Mouse (Mus musculus): ENCODE measurements at regions not wholly inside any gene's neighbourhood (a gene's known extent, or its start where the extent isn't known, plus 50 kb on each side); places are given as distances from the start of the nearest gene placed in this dataset.

GRCm38 (mm10) chr14:58375056-58375455 lies 304.7 kb downstream of the Fgf9 start:
- Histone ChIP-seq H3K4me2 (ENCODE audit: insufficient read depth, low read depth, poor library complexity, severe bottlenecking) (no peak overlapping the region), H3K4me3 (replicated peaks in 1 of 3; ENCODE audit: low read depth in 2 of 3, low read length in 2 of 3, poor library complexity in 1 of 3) (no peak overlapping the region), H3K9ac (ENCODE audit: insufficient read depth, low read depth) (no peak overlapping the region), H3K79me2 (replicated peaks; ENCODE audit: control insufficient read depth, extremely low read depth, insufficient read depth, poor library complexity, severe bottlenecking) (no peaks in the 10 kb centered on the region), H3K36me3 (replicated peaks in 1 of 2; ENCODE audit: control insufficient read depth in 1 of 2, insufficient read depth in 1 of 2, low read length in 1 of 2) (no peaks in the 10 kb centered on the region), H3K27me3 (replicated peaks) (no peaks in the 10 kb centered on the region), H3K4me1 (ENCODE audit: control insufficient read depth in 1 of 2, insufficient read depth in 2 of 2) (no peaks in the 10 kb centered on the region; a peak in 1 of 4 replicates), H3K27ac (ENCODE audit: insufficient read depth, low read depth) (no peak overlapping the region), H3K9me3 (replicated peaks; ENCODE audit: low read length) (no peaks in the 10 kb centered on the region)
- in situ Hi-C loops (cut with MboI; ENCODE audit: low pct_ligation_motif_present, low pct_unique_long_range_greater_than_20kb, low sequenced_read_pairs) (no loop called here), dilution Hi-C loops (cut with MboI; ENCODE audit: extremely low pct_ligation_motif_present, extremely low pct_unique_long_range_greater_than_20kb, low sequenced_read_pairs) (no loop called here)
- DNase-seq (ENCODE audit: extremely low read depth): no peak
- TF ChIP-seq NELFE (IDR thresholded peaks at IDR 0.05; ENCODE audit: low read depth, low read length) (no peak), USF1 (IDR thresholded peaks at IDR 0.05; ENCODE audit: low read depth, low read length) (no peak), CTCF (conservative IDR thresholded peaks at IDR 0.05 in 1 of 2, IDR thresholded peaks at IDR 0.05 in 1 of 2; ENCODE audit: low read depth in 2 of 2, low read length in 2 of 2) (peak in 1 of 2 experiments; percentile 65; a peak in 2 of 4 replicates), ELF1 (IDR thresholded peaks at IDR 0.05; ENCODE audit: low read depth, low read length) (no peak), RAD21 (IDR thresholded peaks at IDR 0.05; ENCODE audit: low read depth, low read length) (peak; percentile 54), SMC3 (IDR thresholded peaks at IDR 0.05; ENCODE audit: low read depth, low read length) (peak; percentile 71), ZKSCAN1 (IDR thresholded peaks at IDR 0.05; ENCODE audit: borderline replicate concordance, low read depth, low read length) (no peak), CHD2 (IDR thresholded peaks at IDR 0.05; ENCODE audit: low read length) (no peak)

GRCm38 (mm10) chr14:58356824-58357223 lies 286.5 kb downstream of the Fgf9 start:
- dilution Hi-C loops (cut with MboI; ENCODE audit: extremely low pct_ligation_motif_present, extremely low pct_unique_long_range_greater_than_20kb, low sequenced_read_pairs): no loop called here

GRCm38 (mm10) chr14:58352986-58353385 lies 282.6 kb downstream of the Fgf9 start:
- in situ Hi-C loops (cut with MboI; ENCODE audit: low pct_ligation_motif_present, low pct_unique_long_range_greater_than_20kb, low sequenced_read_pairs): no loop called here
- Histone ChIP-seq H3K27me3 (replicated peaks) (no peaks in the 10 kb centered on the region), H3K36me3 (replicated peaks in 1 of 2; ENCODE audit: control insufficient read depth in 1 of 2, insufficient read depth in 1 of 2, low read length in 1 of 2) (no peaks in the 10 kb centered on the region), H3K9me3 (replicated peaks; ENCODE audit: low read length) (no peaks in the 10 kb centered on the region), H3K4me3 (replicated peaks in 1 of 3; ENCODE audit: low read depth in 2 of 3, low read length in 2 of 3, poor library complexity in 1 of 3) (no peak overlapping the region), H3K9ac (ENCODE audit: insufficient read depth, low read depth) (no peak overlapping the region), H3K79me2 (replicated peaks; ENCODE audit: control insufficient read depth, extremely low read depth, insufficient read depth, poor library complexity, severe bottlenecking) (no peaks in the 10 kb centered on the region), H3K27ac (ENCODE audit: insufficient read depth, low read depth) (no peak overlapping the region), H3K4me2 (ENCODE audit: insufficient read depth, low read depth, poor library complexity, severe bottlenecking) (no peak overlapping the region), H3K4me1 (ENCODE audit: control insufficient read depth in 1 of 2, insufficient read depth in 2 of 2) (peaks cover 0 to 8% of the 10 kb centered on the region in 2 experiments; a peak in 1 of 4 replicates)
- DNase-seq (ENCODE audit: extremely low read depth): peak; percentile 4
- TF ChIP-seq BHLHE40 (IDR thresholded peaks at IDR 0.05; ENCODE audit: low read depth, low read length) (no peak), PAX5 (IDR thresholded peaks at IDR 0.05; ENCODE audit: low read length) (no peak), POLR2AphosphoS2 (IDR thresholded peaks at IDR 0.05; ENCODE audit: low read depth, low read length) (no peak), MEF2A (IDR thresholded peaks at IDR 0.05; ENCODE audit: borderline replicate concordance, low read depth, low read length) (no peak), CHD2 (IDR thresholded peaks at IDR 0.05; ENCODE audit: low read length) (no peak), NELFE (IDR thresholded peaks at IDR 0.05; ENCODE audit: low read depth, low read length) (no peak), MYC (IDR thresholded peaks at IDR 0.05; ENCODE audit: low read depth, low read length) (no peak)
- dilution Hi-C loops (cut with MboI; ENCODE audit: extremely low pct_ligation_motif_present, extremely low pct_unique_long_range_greater_than_20kb, low sequenced_read_pairs): no loop called here

More at GRCm38 (mm10) chr14:58356824-58357223, 286.5 kb downstream of the Fgf9 start:
- in situ Hi-C loops (cut with MboI; ENCODE audit: low pct_ligation_motif_present, low pct_unique_long_range_greater_than_20kb, low sequenced_read_pairs): no loop called here
- H3K4me1 ChIP-seq (ENCODE audit: control insufficient read depth in 1 of 2, insufficient read depth in 2 of 2): peaks cover 0 to 8% of the 10 kb centered on the region in 2 experiments; a peak in 1 of 4 replicates
- no peak for DNase-seq (ENCODE audit: extremely low read depth)
- no peak overlapping the region for H3K27ac ChIP-seq (ENCODE audit: insufficient read depth, low read depth)
- TF ChIP-seq E2F4 (IDR thresholded peaks at IDR 0.05; ENCODE audit: insufficient replicate concordance, low read depth, low read length): no peak
- no peak for TF ChIP-seq MYC (IDR thresholded peaks at IDR 0.05; ENCODE audit: low read depth, low read length)
- TF ChIP-seq JUND (conservative IDR thresholded peaks at IDR 0.05; ENCODE audit: low read depth, low read length): no peak
- no peak for TF ChIP-seq MAX (IDR thresholded peaks at IDR 0.05; ENCODE audit: low read length)
- TF ChIP-seq EP300 (IDR thresholded peaks at IDR 0.05; ENCODE audit: low read length): no peak
- TF ChIP-seq ZMIZ1 (IDR thresholded peaks at IDR 0.05; ENCODE audit: low read depth, low read length): no peak
- no peak for TF ChIP-seq PAX5 (IDR thresholded peaks at IDR 0.05; ENCODE audit: low read length)
- no peak for TF ChIP-seq ZNF384 (IDR thresholded peaks at IDR 0.05; ENCODE audit: low read depth, low read length)
- no peak for TF ChIP-seq POLR2A (IDR thresholded peaks at IDR 0.05; ENCODE audit: low read depth, low read length)
- no peak for TF ChIP-seq MXI1 (IDR thresholded peaks at IDR 0.05; ENCODE audit: low read depth, low read length)
- no peak for TF ChIP-seq RAD21 (IDR thresholded peaks at IDR 0.05; ENCODE audit: low read depth, low read length)
- no peak for TF ChIP-seq POLR2AphosphoS2 (IDR thresholded peaks at IDR 0.05; ENCODE audit: low read depth, low read length)
- no peak for TF ChIP-seq CHD2 (IDR thresholded peaks at IDR 0.05; ENCODE audit: low read length)
- no peak for TF ChIP-seq KAT2A (IDR thresholded peaks at IDR 0.05; ENCODE audit: insufficient replicate concordance, low read length)
- TF ChIP-seq BHLHE40 (IDR thresholded peaks at IDR 0.05; ENCODE audit: low read depth, low read length): no peak
- no peak for TF ChIP-seq CHD1 (IDR thresholded peaks at IDR 0.05; ENCODE audit: low read depth, low read length)
- TF ChIP-seq ZC3H11A (IDR thresholded peaks at IDR 0.05; ENCODE audit: low read depth, low read length): no peak
- TF ChIP-seq HCFC1 (IDR thresholded peaks at IDR 0.05; ENCODE audit: low read depth, low read length): no peak
- H3K79me2 ChIP-seq (replicated peaks; ENCODE audit: control insufficient read depth, extremely low read depth, insufficient read depth, poor library complexity, severe bottlenecking): no peaks in the 10 kb centered on the region
- no peak overlapping the region for H3K9ac ChIP-seq (ENCODE audit: insufficient read depth, low read depth)
- H3K4me3 ChIP-seq (replicated peaks in 1 of 3; ENCODE audit: low read depth in 2 of 3, low read length in 2 of 3, poor library complexity in 1 of 3): no peak overlapping the region
- H3K27me3 ChIP-seq (replicated peaks): no peaks in the 10 kb centered on the region
- no peaks in the 10 kb centered on the region for H3K36me3 ChIP-seq (replicated peaks in 1 of 2; ENCODE audit: control insufficient read depth in 1 of 2, insufficient read depth in 1 of 2, low read length in 1 of 2)
- no peak overlapping the region for H3K4me2 ChIP-seq (ENCODE audit: insufficient read depth, low read depth, poor library complexity, severe bottlenecking)
- no peaks in the 10 kb centered on the region for H3K9me3 ChIP-seq (replicated peaks; ENCODE audit: low read length)

Data from CH12.LX (cell line).